Mouse (Mus musculus): ENCODE results near the gene E130114P18Rik.

E130114P18Rik gene

GRCm38 (mm10) chr4:97776388-97777080 lies 1.3 kb downstream of the E130114P18Rik start:
- in situ Hi-C loops (cut with MboI): no loop called here

- in situ Hi-C loops (cut with MboI): no loop called here
These were observed 2.2 kb downstream of the E130114P18Rik start for GRCm38 (mm10) chr4:97775494-97776265.

GRCm38 (mm10) chr4:97775059-97775458 lies 2.8 kb downstream of the E130114P18Rik start:
- in situ Hi-C loops (cut with MboI): no loop called here

- in situ Hi-C loops (cut with MboI): loop anchor here (25.0 kb wide), 2 partner anchors 663 to 1138 kb away; partner anchors contain the start of gene Usp1
These were observed 3.4 kb downstream of the E130114P18Rik start for GRCm38 (mm10) chr4:97774446-97774950.

GRCm38 (mm10) chr4:97773791-97774190 lies 4.1 kb downstream of the E130114P18Rik start:
- in situ Hi-C loops (cut with MboI): loop anchor here (25.0 kb wide), 2 partner anchors 664 to 1139 kb away; partner anchors contain the start of gene Usp1

GRCm38 (mm10) chr4:97773110-97773593 lies 4.7 kb downstream of the E130114P18Rik start:
- in situ Hi-C loops (cut with MboI): loop anchor here (25.0 kb wide), 2 partner anchors 664 to 1139 kb away; partner anchors contain the start of gene Usp1

- in situ Hi-C loops (cut with MboI): loop anchor here (25.0 kb wide), 2 partner anchors 665 to 1140 kb away; partner anchors contain the start of gene Usp1
These were observed 5.2 kb downstream of the E130114P18Rik start, which contains the start of gene Nfia for GRCm38 (mm10) chr4:97772641-97773040. Gene Nfia (plus strand): TSS chr4:97772734.

GRCm38 (mm10) chr4:97772084-97772484 lies 5.8 kb downstream of the E130114P18Rik start:
- in situ Hi-C loops (cut with MboI): loop anchor here (25.0 kb wide), 2 partner anchors 665 to 1140 kb away; partner anchors contain the start of gene Usp1

- in situ Hi-C loops (cut with MboI): loop anchor here (25.0 kb wide), 2 partner anchors 666 to 1141 kb away; partner anchors contain the start of gene Usp1
These were observed 6.5 kb downstream of the E130114P18Rik start for GRCm38 (mm10) chr4:97771426-97771825.

GRCm38 (mm10) chr4:97769861-97770260 lies 8.0 kb downstream of the E130114P18Rik start:
- in situ Hi-C loops (cut with MboI): loop anchor here (25.0 kb wide), 2 partner anchors 667 to 1142 kb away; partner anchors contain the start of gene Usp1

- in situ Hi-C loops (cut with MboI): loop anchor here (25.0 kb wide), 2 partner anchors 670 to 1145 kb away; partner anchors contain the start of gene Usp1
These were observed 10.4 kb downstream of the E130114P18Rik start for GRCm38 (mm10) chr4:97767516-97767915.

- in situ Hi-C loops (cut with MboI): loop anchor here (25.0 kb wide), 2 partner anchors 670 to 1145 kb away; partner anchors contain the start of gene Usp1
These were observed 10.9 kb downstream of the E130114P18Rik start for GRCm38 (mm10) chr4:97767025-97767424.

GRCm38 (mm10) chr4:97766100-97766499 lies 11.8 kb downstream of the E130114P18Rik start:
- in situ Hi-C loops (cut with MboI): loop anchor here (25.0 kb wide), 2 partner anchors 671 to 1146 kb away; partner anchors contain the start of gene Usp1

- in situ Hi-C loops (cut with MboI): loop anchor here (25.0 kb wide), 2 partner anchors 672 to 1147 kb away; partner anchors contain the start of gene Usp1
These were observed 12.4 kb downstream of the E130114P18Rik start for GRCm38 (mm10) chr4:97765341-97766020.

GRCm38 (mm10) chr4:97764616-97765015 lies 13.3 kb downstream of the E130114P18Rik start:
- in situ Hi-C loops (cut with MboI): loop anchor here (25.0 kb wide), 2 partner anchors 673 to 1148 kb away; partner anchors contain the start of gene Usp1

- in situ Hi-C loops (cut with MboI): loop anchor here (25.0 kb wide), 2 partner anchors 679 to 1154 kb away; partner anchors contain the start of gene Usp1
These were observed 19.2 kb downstream of the E130114P18Rik start for GRCm38 (mm10) chr4:97758661-97759060.

- in situ Hi-C loops (cut with MboI): loop anchor here (25.0 kb wide), 2 partner anchors 679 to 1154 kb away; partner anchors contain the start of gene Usp1
These were observed 19.9 kb downstream of the E130114P18Rik start for GRCm38 (mm10) chr4:97757978-97758461.

GRCm38 (mm10) chr4:97757207-97757977 lies 20.5 kb downstream of the E130114P18Rik start:
- in situ Hi-C loops (cut with MboI): loop anchor here (25.0 kb wide), 2 partner anchors 680 to 1155 kb away; partner anchors contain the start of gene Usp1

GRCm38 (mm10) chr4:97754241-97754640 lies 23.6 kb downstream of the E130114P18Rik start:
- in situ Hi-C loops (cut with MboI): loop anchor here (25.0 kb wide), 2 partner anchors 683 to 1158 kb away; partner anchors contain the start of gene Usp1

Data from mature B cell (primary cell).